Mouse (Mus musculus) spleen, adult 2 months (tissue): Measurements from ENCODE around the gene Rbm26. TPM values are rescaled to one million over a fixed set of nuclear protein-coding genes. Genes with fewer than 3 reads are reported as not detected.

Source experiments
- DNase-seq, 2 experiments: peaks; one replicate each; pipeline versions ENCODE4 v3.0.0 to v3.0.0-alpha.2; 2012 to 2021; ENCODE audit warnings: low spot score in 2 of 2, low read depth in 1 of 2
- H3K27ac ChIP-seq: fragments of 200-500 bp; 2 replicates; pipeline ENCODE4 v1.5.1; 2012; ENCODE audit warnings: low read length, inconsistent platforms; ENCODE audit not compliant: insufficient read depth
- H3K27me3 ChIP-seq: fragments of 200-500 bp; 2 replicates; pipeline ENCODE4 v1.6.1; 2012; ENCODE audit warnings: mild to moderate bottlenecking, moderate library complexity, low read length, inconsistent platforms; ENCODE audit not compliant: control insufficient read depth, insufficient read depth
- H3K36me3 ChIP-seq: fragments of 200-500 bp; 2 replicates; pipeline ENCODE4 v1.6.1; 2012; ENCODE audit warnings: mild to moderate bottlenecking, low read length, inconsistent platforms; ENCODE audit not compliant: control insufficient read depth, insufficient read depth
- H3K4me1 ChIP-seq: fragments of 200-500 bp; 2 replicates; pipeline ENCODE4 v1.6.1; 2011; ENCODE audit warnings: inconsistent platforms; ENCODE audit not compliant: control insufficient read depth, insufficient read depth, insufficient read length
- H3K4me3 ChIP-seq: fragments of 200-500 bp; 2 replicates; pipeline ENCODE4 v1.5.1; 2011; ENCODE audit warnings: mild to moderate bottlenecking, inconsistent platforms; ENCODE audit not compliant: insufficient read depth, insufficient read length; ENCODE audit errors: extremely low read depth
- CTCF ChIP-seq: fragments of 200-500 bp; IDR thresholded peaks from 2 replicates; pipeline ENCODE4 v1.5.1; 2011; ENCODE audit warnings: mild to moderate bottlenecking, inconsistent platforms; ENCODE audit not compliant: insufficient read depth, insufficient read length, insufficient replicate concordance; ENCODE audit errors: extremely low read depth
- POLR2A ChIP-seq: fragments of 200-500 bp; IDR thresholded peaks from 2 replicates; pipeline ENCODE4 v1.6.1; 2011; ENCODE audit warnings: low read depth, low read length, inconsistent platforms
- WGBS: fragments of 180-500 bp; shearing (Covaris S2); methylation state at CpG from one replicate; pipeline ENCODE4 v1.1.7; 2018; 5-methylcytosine and 5-hydroxymethylcytosine counted together
- polyA plus RNA-seq: library from polyadenylated mRNA; depleted of rRNA; stranded (reverse); fragments of >200 nt; gene quantifications from 2 replicates; pipeline ENCODE4 v1.2.3, GENCODE M21; 2012; rRNA removed

The Rbm26 gene
- polyA plus RNA-seq, 1 experiment: 9.4 TPM

DNA sequence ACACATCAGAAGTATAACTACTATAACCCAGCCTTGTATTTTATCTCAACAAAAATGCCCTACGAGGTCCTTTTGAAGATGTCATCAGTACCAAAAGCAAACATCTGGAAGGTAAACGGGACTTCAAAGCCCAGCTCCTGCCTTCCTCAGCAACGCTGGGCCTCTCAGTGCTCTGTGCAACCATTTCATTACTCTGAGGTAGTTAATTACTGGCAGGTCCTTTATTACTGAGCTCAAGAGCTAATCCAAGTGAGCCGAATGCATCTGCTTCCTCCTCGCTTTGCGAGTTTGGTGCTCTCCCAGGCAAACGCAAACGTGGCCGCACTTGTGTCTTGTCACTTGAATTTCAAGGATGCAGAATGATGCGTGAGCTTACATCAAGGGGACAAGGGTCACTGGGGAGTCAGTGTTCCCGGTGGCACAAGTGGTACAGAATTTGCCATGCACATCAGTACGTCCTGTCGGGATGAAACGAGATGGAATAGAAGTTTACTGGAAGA lies 106.1 kb downstream of the Rbm26 start:
- no peak overlapping the region for H3K27ac ChIP-seq
- H3K27me3 ChIP-seq: no peaks in the 10 kb centered on the region
- H3K4me1 ChIP-seq: no peaks in the 10 kb centered on the region
- H3K36me3 ChIP-seq: no peaks in the 10 kb centered on the region
- TF ChIP-seq POLR2A (no peak), CTCF (no peak)
- no peak overlapping the region for H3K4me3 ChIP-seq
- 65% methylated on average over 14 of the region's 14 CpGs for WGBS
- DNase-seq: no peak

DNA sequence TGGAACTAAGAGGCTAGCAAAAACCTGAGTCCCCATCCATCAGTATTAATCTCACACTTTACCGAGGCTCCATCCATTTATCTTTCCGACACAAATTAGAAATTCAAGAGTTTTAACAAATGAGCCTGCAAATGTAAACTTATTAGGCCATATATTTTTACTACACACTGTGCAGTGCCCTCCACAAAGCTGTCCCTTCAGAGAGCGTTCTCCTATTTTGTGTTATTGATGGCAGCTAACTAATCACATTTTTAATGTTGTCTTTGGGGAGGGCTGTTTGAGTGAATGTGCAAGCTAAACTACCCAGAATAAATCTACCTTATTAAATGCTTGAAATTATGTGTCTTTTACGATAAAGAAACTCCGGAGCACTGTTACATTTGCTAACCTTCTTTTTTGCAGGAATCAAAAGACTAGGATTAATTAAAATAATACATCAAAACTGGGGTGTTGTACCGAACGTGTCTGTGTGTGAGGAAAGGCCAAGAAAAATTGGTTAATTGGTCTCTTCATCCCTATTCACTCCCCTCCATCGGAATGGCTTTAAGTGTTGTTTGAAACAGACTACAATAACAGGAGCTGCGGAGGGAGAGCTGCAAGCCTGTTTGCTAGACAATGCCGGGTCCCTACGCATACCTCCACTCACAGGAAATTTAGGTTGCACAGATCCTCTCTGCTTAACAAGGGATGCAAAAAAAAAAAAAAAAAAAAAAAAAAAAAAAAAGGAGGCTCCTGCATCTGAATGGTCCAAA lies 106.7 kb downstream of the Rbm26 start:
- Histone ChIP-seq H3K36me3 (no peaks in the 10 kb centered on the region), H3K4me1 (no peaks in the 10 kb centered on the region), H3K27ac (no peak overlapping the region), H3K27me3 (no peaks in the 10 kb centered on the region), H3K4me3 (no peak overlapping the region)
- WGBS: 77% methylated on average over 11 of the region's 11 CpGs
- TF ChIP-seq POLR2A (no peak), CTCF (no peak)
- DNase-seq: no peak

DNA sequence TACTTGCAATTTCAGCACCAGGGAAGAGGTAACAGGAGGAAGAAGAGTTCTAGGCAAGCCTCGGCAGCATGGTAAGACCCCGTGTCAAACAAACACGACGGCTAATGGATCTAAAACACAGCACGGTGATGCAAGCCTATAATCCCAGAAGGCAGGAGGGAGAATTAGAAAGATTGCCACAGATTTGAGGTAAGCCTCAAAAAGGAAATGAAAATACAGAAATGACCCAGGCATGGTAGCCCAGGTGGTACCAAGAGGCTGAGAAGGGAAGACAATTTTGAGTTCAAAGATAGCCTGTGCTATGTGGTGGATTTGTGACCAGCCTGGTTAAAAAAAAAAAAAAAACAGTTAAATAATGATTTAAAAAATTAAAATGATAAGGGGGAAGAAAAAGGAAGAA lies 109.1 kb downstream of the Rbm26 start:
- TF ChIP-seq POLR2A (no peak), CTCF (no peak)
- no peak for DNase-seq
- Histone ChIP-seq H3K27me3 (no peaks in the 10 kb centered on the region), H3K4me1 (no peaks in the 10 kb centered on the region), H3K36me3 (no peaks in the 10 kb centered on the region), H3K4me3 (no peak overlapping the region), H3K27ac (no peak overlapping the region)
- WGBS: 83% methylated on average over 5 of the region's 5 CpGs

DNA sequence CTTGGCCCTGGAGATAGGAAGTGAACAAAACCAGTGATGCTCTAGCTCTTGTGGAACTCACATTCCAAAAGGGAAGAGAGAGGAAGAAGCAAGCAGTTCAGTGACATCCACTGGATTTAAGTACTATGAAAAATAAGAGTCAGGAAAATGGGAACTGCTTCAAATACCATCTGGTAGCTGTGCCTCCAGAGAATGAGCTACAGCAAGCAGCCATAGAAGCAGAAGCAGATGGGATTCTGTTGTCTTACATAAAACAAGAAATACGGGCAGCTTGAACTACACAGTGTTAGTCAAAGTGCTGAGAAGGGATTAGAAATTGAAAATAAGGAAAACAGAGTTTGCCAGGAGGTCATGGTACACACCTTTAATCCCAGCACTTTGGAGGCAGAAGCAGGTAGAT lies 112.9 kb downstream of the Rbm26 start:
- 87% methylated on average over 1 of the region's 1 CpGs for WGBS
- no peak overlapping the region for H3K27ac ChIP-seq
- no peak for TF ChIP-seq POLR2A
- no peak for TF ChIP-seq CTCF
- no peak for DNase-seq
- H3K27me3 ChIP-seq: no peaks in the 10 kb centered on the region
- H3K4me3 ChIP-seq: no peak overlapping the region
- H3K4me1 ChIP-seq: no peaks in the 10 kb centered on the region
- no peaks in the 10 kb centered on the region for H3K36me3 ChIP-seq

DNA sequence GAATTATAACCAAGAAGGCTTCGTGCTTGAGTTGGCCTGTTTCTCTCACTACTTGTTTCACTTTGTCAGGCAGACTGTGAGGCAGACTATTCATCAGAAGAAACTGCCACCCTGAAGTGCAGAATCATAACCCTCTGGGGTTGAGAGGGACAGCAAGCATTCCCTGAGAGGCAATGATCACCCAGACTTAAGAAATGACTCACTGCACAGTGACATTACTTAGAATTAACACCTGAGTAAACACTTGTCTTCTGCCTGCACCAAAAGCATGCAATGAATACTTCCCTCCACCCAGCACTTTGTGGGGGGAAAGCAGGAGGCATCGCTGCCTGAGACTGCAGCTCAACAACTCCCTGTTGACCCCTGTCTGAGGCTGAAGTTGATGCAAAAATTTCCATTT lies 115.9 kb downstream of the Rbm26 start:
- no peaks in the 10 kb centered on the region for H3K36me3 ChIP-seq
- WGBS: 78% methylated on average over 2 of the region's 2 CpGs
- H3K27ac ChIP-seq: no peak overlapping the region
- H3K27me3 ChIP-seq: no peaks in the 10 kb centered on the region
- no peak for DNase-seq
- TF ChIP-seq CTCF: no peak
- H3K4me3 ChIP-seq: no peak overlapping the region
- H3K4me1 ChIP-seq: no peaks in the 10 kb centered on the region

DNA sequence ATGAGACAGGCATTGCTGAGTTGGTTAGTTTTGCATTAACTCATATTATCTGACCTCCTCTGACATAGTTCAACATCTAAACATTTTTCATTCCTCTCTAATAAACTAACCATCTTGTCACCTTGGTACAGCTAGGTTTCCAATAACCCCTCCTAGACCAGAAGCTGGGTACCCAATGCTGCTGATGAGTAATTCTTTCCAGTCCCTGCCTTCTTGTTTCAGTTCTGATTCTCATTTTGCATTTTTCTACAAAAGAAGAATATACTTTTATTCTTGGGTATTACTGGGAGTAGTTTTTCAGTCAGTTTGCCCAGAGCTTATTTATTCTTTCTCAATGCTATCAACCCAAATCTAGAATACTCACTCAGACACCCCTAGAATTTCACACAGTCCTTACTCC lies 119.2 kb downstream of the Rbm26 start:
- Histone ChIP-seq H3K4me3 (no peak overlapping the region), H3K27me3 (no peaks in the 10 kb centered on the region), H3K27ac (no peak overlapping the region), H3K36me3 (no peaks in the 10 kb centered on the region), H3K4me1 (no peaks in the 10 kb centered on the region)
- no peak for TF ChIP-seq POLR2A
- TF ChIP-seq CTCF: no peak
- no peak for DNase-seq

Other genes with a start within 250 kb of the Rbm26 start
- 17.3 and 18.6 TPM in 2 replicates for gene Ndfip2, start 81.2 kb upstream of the Rbm26 start, polyA plus RNA-seq